Mouse (Mus musculus): ENCODE results near the gene Cryab. TPM values are rescaled to one million over a fixed set of nuclear protein-coding genes. Genes with fewer than 3 reads are reported as not detected.

Cryab gene
- polyA plus RNA-seq, 1 experiment: 676 TPM

DNA sequence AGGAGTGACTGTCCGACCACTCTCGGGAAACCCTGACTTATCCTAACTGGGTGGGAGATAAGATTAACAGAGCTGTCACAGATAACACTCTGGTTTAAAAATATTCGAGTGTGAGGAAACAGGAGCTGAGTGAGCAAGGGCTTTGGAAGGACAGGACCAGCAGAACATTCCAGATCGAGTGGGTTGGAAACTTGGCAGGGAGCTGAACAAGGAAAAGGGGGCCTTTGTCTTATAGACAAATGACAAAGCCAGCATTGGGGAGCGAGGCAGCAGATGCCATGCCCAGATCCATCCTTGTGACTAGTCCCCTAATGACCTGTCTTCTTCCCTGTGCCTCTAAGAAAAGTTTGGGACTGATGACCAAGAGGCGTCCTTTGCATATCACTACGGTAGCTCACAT, 2.8 kb downstream of the Cryab start:
- WGBS: 52% methylated on average over 7 of the region's 7 CpGs
- no peak for DNase-seq
- Histone ChIP-seq H3K4me3 (ENCODE audit: insufficient read depth, low read depth, low read length) (peak overlapping the region; percentile 57), H3K27me3 (replicated peaks; ENCODE audit: control insufficient read depth, insufficient read depth, low read length) (no peaks in the 10 kb centered on the region), H3K27ac (ENCODE audit: insufficient read depth, low read depth, low read length) (peak overlapping the region; percentile 92), H3K36me3 (ENCODE audit: control insufficient read depth, insufficient read depth, low read length) (no peaks in the 10 kb centered on the region), H3K4me1 (ENCODE audit: control insufficient read depth, insufficient read depth, low read length) (peaks cover 14% of the 10 kb centered on the region)
- TF ChIP-seq POLR2A (IDR thresholded peaks at IDR 0.05; ENCODE audit: low read depth, low read length) (no peak), CTCF (conservative IDR thresholded peaks at IDR 0.05; ENCODE audit: insufficient read depth, insufficient read length, low read depth, low read length) (no peak)

DNA sequence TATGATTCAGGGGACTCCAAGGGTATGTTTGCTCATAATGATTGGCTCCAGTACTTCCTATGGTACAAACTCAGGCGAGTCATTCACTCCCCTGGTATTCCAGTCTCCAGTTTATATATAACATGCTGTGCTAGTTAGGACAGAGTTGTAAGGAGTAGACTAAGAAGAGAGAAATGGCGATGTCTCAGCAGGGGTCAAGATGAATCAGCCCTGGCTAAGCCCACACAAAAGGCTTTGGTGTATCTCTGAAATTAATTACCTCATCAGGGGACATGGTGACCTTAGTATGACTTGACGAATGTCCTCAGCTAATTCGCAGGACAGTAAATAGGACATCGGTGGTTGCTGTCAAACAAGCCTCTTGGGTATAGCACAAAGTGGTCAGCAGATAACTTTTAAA, 5.6 kb downstream of the Cryab start:
- WGBS: 70% methylated on average over 5 of the region's 5 CpGs
- H3K27ac ChIP-seq (ENCODE audit: insufficient read depth, low read depth, low read length): no peak overlapping the region
- TF ChIP-seq CTCF (conservative IDR thresholded peaks at IDR 0.05; ENCODE audit: insufficient read depth, insufficient read length, low read depth, low read length) (no peak), POLR2A (IDR thresholded peaks at IDR 0.05; ENCODE audit: low read depth, low read length) (no peak)

DNA sequence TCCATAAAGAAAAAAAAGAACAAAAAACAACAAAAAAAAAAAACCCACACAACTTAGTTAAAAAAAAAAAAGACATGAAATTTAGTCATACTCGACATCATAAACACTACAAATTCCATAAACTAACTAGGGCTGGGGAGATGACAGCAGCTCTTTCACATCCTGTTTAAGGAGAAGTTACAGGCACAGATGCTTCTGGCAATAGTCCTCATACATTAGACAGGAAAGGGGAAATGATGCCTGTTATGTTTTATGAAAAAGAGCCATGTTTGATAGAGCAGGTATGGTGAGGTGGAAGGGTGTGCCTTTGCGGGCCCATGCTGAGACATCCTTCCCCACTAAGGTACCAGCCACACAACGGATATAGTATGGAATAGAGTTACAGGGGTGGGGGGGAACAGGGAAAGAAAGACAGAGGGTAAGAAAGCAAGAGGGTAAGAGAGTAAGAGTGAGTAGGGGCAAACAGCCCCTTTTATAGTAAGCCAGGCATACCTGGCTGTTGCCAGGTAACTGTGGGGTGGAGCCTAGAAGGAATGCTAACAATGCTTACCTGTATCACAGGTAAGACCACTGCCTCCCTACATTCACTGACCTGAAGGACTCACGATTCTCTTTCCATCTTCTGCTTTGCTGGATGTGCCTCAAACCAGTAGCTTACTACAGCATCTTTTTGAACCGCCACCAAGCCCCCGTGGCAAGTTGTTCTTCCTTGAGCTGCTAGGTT, 10.6 kb downstream of the Cryab start:
- 63% methylated on average over 6 of the region's 6 CpGs for WGBS
- Histone ChIP-seq H3K4me1 (ENCODE audit: control insufficient read depth, insufficient read depth, low read length) (no peaks in the 10 kb centered on the region), H3K27ac (ENCODE audit: insufficient read depth, low read depth, low read length) (no peak overlapping the region), H3K4me3 (ENCODE audit: insufficient read depth, low read depth, low read length) (no peak overlapping the region), H3K27me3 (replicated peaks; ENCODE audit: control insufficient read depth, insufficient read depth, low read length) (no peaks in the 10 kb centered on the region), H3K36me3 (ENCODE audit: control insufficient read depth, insufficient read depth, low read length) (peaks cover 2% of the 10 kb centered on the region)
- no peak for TF ChIP-seq POLR2A (IDR thresholded peaks at IDR 0.05; ENCODE audit: low read depth, low read length)
- no peak for TF ChIP-seq CTCF (conservative IDR thresholded peaks at IDR 0.05; ENCODE audit: insufficient read depth, insufficient read length, low read depth, low read length)
- DNase-seq: no peak

More for the DNA sequence above, 5.6 kb downstream of the Cryab start:
- Histone ChIP-seq H3K4me3 (ENCODE audit: insufficient read depth, low read depth, low read length) (no peak overlapping the region), H3K36me3 (ENCODE audit: control insufficient read depth, insufficient read depth, low read length) (no peaks in the 10 kb centered on the region), H3K27me3 (replicated peaks; ENCODE audit: control insufficient read depth, insufficient read depth, low read length) (no peaks in the 10 kb centered on the region), H3K4me1 (ENCODE audit: control insufficient read depth, insufficient read depth, low read length) (peaks cover 6% of the 10 kb centered on the region)
- DNase-seq: no peak

DNA sequence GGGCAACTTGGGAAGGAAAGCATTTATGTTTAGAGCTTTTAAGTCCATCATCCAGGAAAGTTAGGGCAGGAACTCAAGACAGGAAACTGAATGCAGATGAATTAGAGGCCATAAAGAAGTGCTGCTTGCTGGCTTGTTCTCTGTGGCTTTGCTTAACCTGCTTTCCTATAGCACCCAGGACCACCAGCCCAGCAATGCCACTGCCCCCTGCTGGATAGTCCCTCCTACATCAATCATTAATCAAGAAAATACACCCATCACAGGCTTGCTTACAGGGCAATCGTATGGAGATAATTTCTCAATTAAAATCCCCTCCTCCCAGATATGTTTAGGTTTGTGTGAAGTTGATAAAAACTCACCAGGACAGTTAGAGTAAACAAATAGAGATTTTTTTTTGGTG, 12.2 kb downstream of the Cryab start:
- Histone ChIP-seq H3K27ac (ENCODE audit: insufficient read depth, low read depth, low read length) (no peak overlapping the region), H3K36me3 (ENCODE audit: control insufficient read depth, insufficient read depth, low read length) (peaks cover 2% of the 10 kb centered on the region), H3K27me3 (replicated peaks; ENCODE audit: control insufficient read depth, insufficient read depth, low read length) (no peaks in the 10 kb centered on the region), H3K4me1 (ENCODE audit: control insufficient read depth, insufficient read depth, low read length) (peaks cover 2% of the 10 kb centered on the region; the same call in 1 of the 2 replicates), H3K4me3 (ENCODE audit: insufficient read depth, low read depth, low read length) (no peak overlapping the region)
- no peak for DNase-seq
- peak; percentile 52 for TF ChIP-seq CTCF (conservative IDR thresholded peaks at IDR 0.05; ENCODE audit: insufficient read depth, insufficient read length, low read depth, low read length)
- no peak for TF ChIP-seq POLR2A (IDR thresholded peaks at IDR 0.05; ENCODE audit: low read depth, low read length)
- WGBS: 53% methylated on average over 1 of the region's 1 CpGs

- Histone ChIP-seq H3K36me3 (ENCODE audit: control insufficient read depth, insufficient read depth, low read length) (peaks cover 2% of the 10 kb centered on the region), H3K27me3 (replicated peaks; ENCODE audit: control insufficient read depth, insufficient read depth, low read length) (no peaks in the 10 kb centered on the region), H3K27ac (ENCODE audit: insufficient read depth, low read depth, low read length) (peak overlapping the region; percentile 84), H3K4me3 (ENCODE audit: insufficient read depth, low read depth, low read length) (peak overlapping the region; percentile 85), H3K4me1 (ENCODE audit: control insufficient read depth, insufficient read depth, low read length) (peaks cover 2% of the 10 kb centered on the region; the same call in 1 of the 2 replicates)
- TF ChIP-seq POLR2A (IDR thresholded peaks at IDR 0.05; ENCODE audit: low read depth, low read length) (no peak), CTCF (conservative IDR thresholded peaks at IDR 0.05; ENCODE audit: insufficient read depth, insufficient read length, low read depth, low read length) (no peak)
- 4% methylated on average over 17 of the region's 17 CpGs for WGBS
- DNase-seq: no peak
These were observed 16.5 kb downstream of the Cryab start for GRCm38 (mm10) chr9:50767531-50768106.

DNA sequence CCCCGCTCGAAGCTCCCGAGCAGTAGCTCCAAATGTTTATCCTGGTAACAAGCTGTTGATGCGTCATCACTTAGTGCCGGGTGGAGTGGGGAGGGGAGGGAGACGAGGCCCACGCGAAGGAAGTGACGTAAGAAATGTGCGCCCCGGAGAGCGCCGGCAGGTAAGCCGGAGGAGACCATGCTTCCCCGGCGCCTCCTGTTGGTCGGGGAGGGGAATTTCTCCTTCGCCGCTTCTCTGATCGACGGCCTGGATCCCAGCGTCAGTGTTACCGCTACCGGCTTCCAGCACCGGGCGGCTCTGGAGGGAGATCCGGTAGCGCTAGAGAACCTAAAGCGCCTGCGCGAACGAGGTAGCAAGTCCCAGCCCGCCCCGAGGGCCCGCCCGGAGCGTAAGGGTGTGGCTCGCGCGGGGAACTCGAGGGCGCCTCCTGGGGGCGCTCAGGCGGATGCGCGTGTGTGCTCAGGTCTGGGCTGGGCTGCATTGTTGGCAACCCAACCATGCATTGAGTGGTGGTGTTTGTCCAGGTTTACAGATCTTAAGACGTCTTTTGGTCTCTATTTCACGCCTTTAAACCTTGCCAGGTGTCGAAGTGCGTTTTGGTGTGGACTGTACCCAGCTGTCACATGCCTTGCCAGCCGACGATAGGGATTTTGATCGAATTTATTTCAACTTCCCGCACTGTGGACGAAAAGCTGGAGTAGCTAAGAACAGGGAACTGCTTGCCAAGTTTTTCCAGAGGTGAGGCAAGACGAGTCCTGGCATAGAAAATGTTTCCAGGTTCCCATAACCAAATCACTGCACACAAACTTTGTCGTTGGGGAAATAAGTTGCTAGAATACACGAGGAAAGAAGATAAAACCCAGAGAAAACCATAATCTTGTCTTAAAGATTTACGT, 17.2 kb downstream of the Cryab start, which contains the start of gene Fdxacb1:
TSS of gene Fdxacb1 (plus strand) at position 130 of the 896 bp plus-strand sequence.
- Histone ChIP-seq H3K4me3 (ENCODE audit: insufficient read depth, low read depth, low read length) (peak within 1 kb of the TSS; percentile 85), H3K27ac (ENCODE audit: insufficient read depth, low read depth, low read length) (peak within 1 kb of the TSS; percentile 84), H3K4me1 (ENCODE audit: control insufficient read depth, insufficient read depth, low read length) (peaks cover 2% of the 10 kb centered on the region; the same call in 1 of the 2 replicates), H3K36me3 (ENCODE audit: control insufficient read depth, insufficient read depth, low read length) (peaks cover 2% of the 10 kb centered on the region), H3K27me3 (replicated peaks; ENCODE audit: control insufficient read depth, insufficient read depth, low read length) (no peaks in the 10 kb centered on the region)
- 2% methylated on average over 59 of the region's 59 CpGs for WGBS
- no peak for TF ChIP-seq POLR2A (IDR thresholded peaks at IDR 0.05; ENCODE audit: low read depth, low read length)
- peak; percentile 58 for TF ChIP-seq CTCF (conservative IDR thresholded peaks at IDR 0.05; ENCODE audit: insufficient read depth, insufficient read length, low read depth, low read length)
- DNase-seq: peak; percentile 99

Measured in kidney, adult 2 months (tissue).